Mouse (Mus musculus) lung, embryonic 16.5 days (tissue): ENCODE measurements at regions not wholly inside any gene's neighbourhood (a gene's known extent, or its start where the extent isn't known, plus 50 kb on each side); places are given as distances from the start of the nearest gene placed in this dataset.

ENCODE experiments used
- ATAC-seq: fragments of 200-750 bp; cut with Nextera tagmentation; 2 replicates; pipeline ENCODE4 v1.8.0; 2017; ENCODE audit warnings: low read depth, mild to moderate bottlenecking, moderate library complexity
- H3K27ac ChIP-seq: fragments of 300-500 bp; sonication (generic); 2 replicates; pipeline ENCODE4 v1.5.1; 2014; ENCODE audit warnings: mild to moderate bottlenecking, control low read depth, low read length
- H3K27me3 ChIP-seq: fragments of 300-500 bp; sonication (generic); 2 replicates; pipeline ENCODE4 v1.6.1; 2014; ENCODE audit warnings: low read depth, low read length, mixed read lengths; ENCODE audit not compliant: control insufficient read depth, insufficient read depth
- H3K36me3 ChIP-seq: fragments of 300-500 bp; sonication (generic); 2 replicates; pipeline ENCODE4 v1.6.1; 2014; ENCODE audit warnings: low read length; ENCODE audit not compliant: control insufficient read depth, insufficient read depth
- H3K4me1 ChIP-seq: fragments of 300-500 bp; sonication (generic); replicated peaks from 2 replicates; pipeline ENCODE4 v1.6.1; 2014; ENCODE audit warnings: low read length, mixed read lengths; ENCODE audit not compliant: control insufficient read depth, insufficient read depth
- H3K4me2 ChIP-seq: fragments of 300-500 bp; sonication (generic); 2 replicates; pipeline ENCODE4 v1.6.1; 2014; ENCODE audit warnings: low read depth, low read length, control low read depth
- H3K4me3 ChIP-seq: fragments of 300-500 bp; sonication (generic); 2 replicates; pipeline ENCODE4 v1.5.1; 2014; ENCODE audit warnings: mild to moderate bottlenecking, low read length, control low read depth
- H3K9ac ChIP-seq: fragments of 300-500 bp; sonication (generic); 2 replicates; pipeline ENCODE4 v1.6.1; 2014; ENCODE audit warnings: low read length, control low read depth
- H3K9me3 ChIP-seq: fragments of 300-500 bp; sonication (generic); 2 replicates; pipeline ENCODE4 v1.6.1; 2016; ENCODE audit warnings: low read length; ENCODE audit not compliant: control insufficient read depth
- WGBS: fragments of 180-500 bp; shearing (Covaris S2); extraction: QIAGEN DNeasy Blood & Tissue Kit; methylation state at CpG from one replicate; pipeline ENCODE4 v1.1.7; 2014; 5-methylcytosine and 5-hydroxymethylcytosine counted together

- Histone ChIP-seq H3K4me3 (no peak overlapping the region), H3K27me3 (no peaks in the 10 kb centered on the region), H3K36me3 (no peaks in the 10 kb centered on the region), H3K9ac (no peak overlapping the region), H3K4me2 (no peak overlapping the region), H3K27ac (no peak overlapping the region), H3K4me1 (no peaks in the 10 kb centered on the region), H3K9me3 (no peaks in the 10 kb centered on the region)
- WGBS = 78% methylated on average over 8 of the region's 8 CpGs
- no peak for ATAC-seq
Measured at GRCm38 (mm10) chr3:52863146-52863849, 153.7 kb downstream of the Cog6 start.

GRCm38 (mm10) chr3:52862026-52862425 is 155.0 kb downstream of the Cog6 start:
- no peak for ATAC-seq
- 85% methylated on average over 4 of the region's 4 CpGs for WGBS

GRCm38 (mm10) chr3:52861538-52861937 is 155.5 kb downstream of the Cog6 start:
- 70% methylated on average over 13 of the region's 13 CpGs for WGBS
- no peaks in the 10 kb centered on the region for H3K36me3 ChIP-seq
- H3K4me3 ChIP-seq = no peak overlapping the region
- no peak overlapping the region for H3K9ac ChIP-seq
- no peaks in the 10 kb centered on the region for H3K27me3 ChIP-seq
- H3K27ac ChIP-seq = no peak overlapping the region
- no peaks in the 10 kb centered on the region for H3K9me3 ChIP-seq
- ATAC-seq = no peak
- H3K4me1 ChIP-seq = no peaks in the 10 kb centered on the region
- no peak overlapping the region for H3K4me2 ChIP-seq

More at GRCm38 (mm10) chr3:52862026-52862425, 155.0 kb downstream of the Cog6 start:
- no peaks in the 10 kb centered on the region for H3K4me1 ChIP-seq
- no peak overlapping the region for H3K4me3 ChIP-seq
- H3K27ac ChIP-seq = no peak overlapping the region
- no peaks in the 10 kb centered on the region for H3K27me3 ChIP-seq
- H3K36me3 ChIP-seq = no peaks in the 10 kb centered on the region
- H3K9me3 ChIP-seq = no peaks in the 10 kb centered on the region
- H3K9ac ChIP-seq = no peak overlapping the region
- H3K4me2 ChIP-seq = no peak overlapping the region

GRCm38 (mm10) chr3:52859848-52860247 is 157.2 kb downstream of the Cog6 start:
- no peaks in the 10 kb centered on the region for H3K4me1 ChIP-seq
- no peak for ATAC-seq
- no peaks in the 10 kb centered on the region for H3K27me3 ChIP-seq
- 75% methylated on average over 2 of the region's 2 CpGs for WGBS
- no peaks in the 10 kb centered on the region for H3K9me3 ChIP-seq
- H3K36me3 ChIP-seq = no peaks in the 10 kb centered on the region
- no peak overlapping the region for H3K9ac ChIP-seq
- H3K4me2 ChIP-seq = no peak overlapping the region
- no peak overlapping the region for H3K27ac ChIP-seq
- H3K4me3 ChIP-seq = no peak overlapping the region

- no peaks in the 10 kb centered on the region for H3K9me3 ChIP-seq
- no peak overlapping the region for H3K27ac ChIP-seq
- H3K9ac ChIP-seq = no peak overlapping the region
- ATAC-seq = no peak
- 84% methylated on average over 8 of the region's 8 CpGs for WGBS
- no peaks in the 10 kb centered on the region for H3K36me3 ChIP-seq
- no peaks in the 10 kb centered on the region for H3K4me1 ChIP-seq
- H3K4me3 ChIP-seq = no peak overlapping the region
- no peaks in the 10 kb centered on the region for H3K27me3 ChIP-seq
- no peak overlapping the region for H3K4me2 ChIP-seq
Measured at GRCm38 (mm10) chr3:52859266-52859825, 157.7 kb downstream of the Cog6 start.

GRCm38 (mm10) chr3:52858259-52858658 is 158.8 kb downstream of the Cog6 start:
- Histone ChIP-seq H3K27ac (no peak overlapping the region), H3K9me3 (no peaks in the 10 kb centered on the region), H3K4me1 (no peaks in the 10 kb centered on the region), H3K4me2 (no peak overlapping the region), H3K4me3 (no peak overlapping the region), H3K9ac (no peak overlapping the region), H3K27me3 (no peaks in the 10 kb centered on the region), H3K36me3 (no peaks in the 10 kb centered on the region)
- no peak for ATAC-seq
- 79% methylated on average over 9 of the region's 9 CpGs for WGBS

GRCm38 (mm10) chr3:52857076-52857475 is 160.0 kb downstream of the Cog6 start:
- Histone ChIP-seq H3K27me3 (no peaks in the 10 kb centered on the region), H3K4me2 (no peak overlapping the region), H3K9ac (no peak overlapping the region), H3K9me3 (no peaks in the 10 kb centered on the region), H3K27ac (no peak overlapping the region), H3K36me3 (no peaks in the 10 kb centered on the region), H3K4me3 (no peak overlapping the region), H3K4me1 (no peaks in the 10 kb centered on the region)
- 41% methylated on average over 3 of the region's 3 CpGs for WGBS
- ATAC-seq = no peak

- no peak for ATAC-seq
- no peaks in the 10 kb centered on the region for H3K4me1 ChIP-seq
- 87% methylated on average over 7 of the region's 7 CpGs for WGBS
- no peak overlapping the region for H3K4me3 ChIP-seq
- H3K27me3 ChIP-seq = no peaks in the 10 kb centered on the region
- no peaks in the 10 kb centered on the region for H3K9me3 ChIP-seq
- no peak overlapping the region for H3K27ac ChIP-seq
- no peak overlapping the region for H3K9ac ChIP-seq
- H3K36me3 ChIP-seq = no peaks in the 10 kb centered on the region
- no peak overlapping the region for H3K4me2 ChIP-seq
Measured at GRCm38 (mm10) chr3:52854560-52854959, 162.5 kb downstream of the Cog6 start.

- no peak for ATAC-seq
- Histone ChIP-seq H3K4me3 (no peak overlapping the region), H3K9me3 (no peaks in the 10 kb centered on the region), H3K36me3 (no peaks in the 10 kb centered on the region), H3K27me3 (no peaks in the 10 kb centered on the region), H3K9ac (no peak overlapping the region), H3K4me2 (no peak overlapping the region), H3K4me1 (no peaks in the 10 kb centered on the region), H3K27ac (no peak overlapping the region)
- 50% methylated on average over 3 of the region's 3 CpGs for WGBS
Measured at GRCm38 (mm10) chr3:52853126-52853525, 163.9 kb downstream of the Cog6 start.
